Mouse (Mus musculus): ENCODE data around the gene Mast3.

Mast3 gene

DNA sequence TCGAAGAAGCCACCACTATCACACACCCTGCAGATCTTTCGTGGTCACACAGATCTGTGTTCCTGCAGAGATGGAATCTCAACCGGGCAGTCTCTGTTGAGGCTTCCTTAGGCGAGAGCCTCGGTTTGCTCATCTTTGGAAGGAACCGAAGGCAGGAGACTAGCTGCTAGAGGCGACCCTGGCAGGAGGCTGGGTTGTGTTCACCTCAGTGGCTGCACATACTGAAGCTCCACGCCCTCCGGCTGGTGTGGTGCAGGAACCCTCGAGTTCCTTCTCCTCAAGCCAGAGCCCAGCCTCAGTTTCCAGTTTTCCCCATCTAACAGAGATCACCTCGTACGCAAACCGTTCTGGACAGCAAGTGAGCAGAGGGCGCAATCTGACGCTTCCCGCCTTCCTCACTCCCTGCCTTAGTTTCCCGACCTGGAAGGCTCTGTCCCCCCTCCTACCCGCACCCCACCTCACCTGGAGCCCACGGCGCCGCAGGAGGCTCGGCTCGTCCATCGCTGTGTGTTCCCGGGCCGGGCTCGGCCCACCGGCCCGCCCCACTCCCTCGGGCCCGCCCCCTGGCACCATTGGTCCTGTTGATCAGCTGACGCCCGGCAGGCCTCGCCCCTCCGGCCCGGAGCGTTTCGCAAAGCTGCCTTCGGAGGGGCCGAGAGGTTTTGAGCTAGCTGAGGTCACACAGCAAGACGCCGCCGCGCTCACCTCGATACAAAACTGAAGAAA is at the start of gene Mast3:
Gene Mast3, minus strand, starts transcription at position 574 of the 726 bp plus-strand sequence.
- DNase-seq (ENCODE audit: low read depth, low spot score) = peak; percentile 75

DNA sequence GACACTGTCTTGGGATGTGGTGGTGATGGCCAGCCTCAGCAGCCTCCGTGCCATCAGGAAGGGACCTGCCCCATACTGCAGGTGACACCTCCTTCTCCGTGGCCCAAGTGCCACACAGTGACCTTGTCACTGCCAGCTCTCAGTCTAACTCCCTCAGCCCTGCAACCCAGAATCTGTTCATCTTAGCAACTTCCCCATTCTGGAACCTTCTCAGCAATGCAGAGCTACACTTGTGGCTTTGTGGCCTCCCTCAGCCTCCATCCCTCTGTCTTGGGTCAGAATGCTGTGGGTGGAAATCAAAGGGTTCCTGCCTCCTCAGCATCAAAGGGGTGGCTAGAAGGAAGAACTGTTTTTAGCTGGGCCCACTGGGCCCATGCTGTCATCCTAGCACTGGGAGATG is 49.0 kb upstream of the Mast3 start:
- no peak for DNase-seq (ENCODE audit: low read depth, low spot score)

DNA sequence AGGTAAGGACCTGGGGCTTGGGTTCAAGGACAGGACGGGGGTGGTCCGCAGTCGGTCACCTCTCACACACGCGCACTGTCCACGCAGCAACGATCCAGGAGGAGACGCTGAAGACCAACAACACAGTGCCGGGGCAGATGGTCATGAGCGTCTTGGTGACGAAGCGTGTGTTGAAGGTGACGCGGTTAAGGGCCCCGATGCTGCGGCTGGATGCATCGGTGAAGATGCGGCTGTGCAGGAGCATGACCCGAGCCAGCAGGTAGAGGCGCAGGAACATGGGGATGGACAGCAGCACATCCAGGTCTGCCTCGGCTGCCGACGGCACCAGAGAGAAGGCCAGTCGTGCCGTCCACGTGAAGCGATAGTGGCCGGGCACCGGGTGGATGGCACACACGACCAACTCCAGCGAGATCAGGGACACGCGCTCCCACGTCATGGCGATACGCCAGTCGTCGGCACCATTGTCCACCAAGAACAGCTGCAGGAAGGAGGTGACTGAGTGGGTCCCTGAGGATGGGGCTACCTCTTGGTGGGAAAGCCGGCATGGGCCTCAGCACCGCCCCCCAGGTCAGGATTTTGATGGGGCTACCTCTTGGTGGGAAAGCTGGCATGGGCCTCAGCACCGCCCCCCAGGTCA is 47.9 kb upstream of the Mast3 start:
- DNase-seq (ENCODE audit: low read depth, low spot score) = no peak

DNA sequence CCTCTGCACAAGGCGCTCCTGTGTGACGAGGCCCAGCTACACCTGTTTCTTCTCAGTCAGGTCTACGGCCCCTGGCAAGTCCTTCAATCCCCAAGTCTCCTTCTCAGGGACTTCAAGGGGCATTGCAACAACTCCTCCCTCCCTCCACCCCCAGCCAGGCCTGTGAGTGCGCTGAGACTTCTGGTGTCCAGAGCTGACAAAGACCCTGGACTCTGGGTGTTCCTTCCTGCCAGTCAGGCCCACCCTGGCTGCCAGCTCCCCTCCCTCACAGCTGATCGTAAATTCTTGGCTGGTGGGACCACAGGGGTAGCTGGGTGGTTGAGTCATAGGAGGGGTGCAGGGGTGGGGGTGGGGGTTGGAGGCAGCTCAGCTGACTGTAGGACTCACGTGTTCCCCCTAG is 47.0 kb upstream of the Mast3 start:
- no peak for DNase-seq (ENCODE audit: low read depth, low spot score)

DNA sequence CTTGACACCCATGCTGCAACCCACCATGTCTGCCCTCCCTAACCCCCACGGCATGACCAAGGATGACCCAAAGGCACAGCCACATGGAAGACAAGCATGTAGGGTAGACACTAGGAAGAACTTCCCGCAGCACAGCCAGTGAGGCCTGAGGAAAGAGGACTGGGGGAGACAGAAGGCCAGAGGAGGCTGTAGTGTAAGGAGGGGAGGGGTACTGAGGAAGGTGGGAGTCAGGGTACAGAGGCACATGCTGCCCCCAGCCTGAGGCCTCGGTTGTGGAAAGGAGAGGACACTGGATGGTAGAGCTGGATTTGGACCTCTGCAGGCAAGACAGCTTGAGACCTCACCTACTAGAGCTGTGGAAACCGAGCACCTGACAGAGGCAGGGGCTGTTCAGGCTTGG is 46.1 kb upstream of the Mast3 start:
- no peak for DNase-seq (ENCODE audit: low read depth, low spot score)

DNA sequence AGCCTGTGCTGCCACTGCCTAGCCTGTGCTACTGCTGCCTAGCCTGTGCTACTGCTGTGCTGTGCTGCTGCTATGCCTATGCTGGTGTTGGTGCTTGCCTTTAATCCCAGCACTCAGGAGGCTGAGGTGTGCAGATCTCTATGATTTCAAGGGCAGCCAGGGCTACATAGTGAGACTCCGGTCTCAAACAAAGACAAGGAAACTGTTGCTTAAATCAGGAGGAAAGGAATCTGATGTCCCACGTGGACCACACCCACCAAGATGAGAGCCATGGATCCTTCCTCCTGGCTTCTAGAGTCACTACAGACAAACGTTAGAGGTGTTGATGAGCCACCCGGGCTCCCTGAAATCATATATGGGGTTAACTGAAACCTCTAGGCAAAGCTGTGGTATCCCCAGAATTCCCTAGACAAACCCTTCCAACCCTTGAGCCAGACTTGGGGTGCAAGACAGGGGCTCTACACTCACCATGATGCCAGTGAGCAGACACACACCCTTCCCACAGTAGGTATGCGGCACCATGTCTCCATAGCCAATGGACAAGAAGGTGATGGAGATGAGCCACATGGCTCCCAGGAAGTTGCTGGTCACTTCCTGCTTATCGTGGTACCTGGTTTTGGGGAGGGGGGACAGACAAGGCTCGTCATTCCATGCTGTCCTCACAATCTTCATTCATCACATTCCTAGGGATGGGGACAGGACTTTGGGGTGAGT is 45.4 kb upstream of the Mast3 start:
- DNase-seq (ENCODE audit: low read depth, low spot score) = no peak

DNA sequence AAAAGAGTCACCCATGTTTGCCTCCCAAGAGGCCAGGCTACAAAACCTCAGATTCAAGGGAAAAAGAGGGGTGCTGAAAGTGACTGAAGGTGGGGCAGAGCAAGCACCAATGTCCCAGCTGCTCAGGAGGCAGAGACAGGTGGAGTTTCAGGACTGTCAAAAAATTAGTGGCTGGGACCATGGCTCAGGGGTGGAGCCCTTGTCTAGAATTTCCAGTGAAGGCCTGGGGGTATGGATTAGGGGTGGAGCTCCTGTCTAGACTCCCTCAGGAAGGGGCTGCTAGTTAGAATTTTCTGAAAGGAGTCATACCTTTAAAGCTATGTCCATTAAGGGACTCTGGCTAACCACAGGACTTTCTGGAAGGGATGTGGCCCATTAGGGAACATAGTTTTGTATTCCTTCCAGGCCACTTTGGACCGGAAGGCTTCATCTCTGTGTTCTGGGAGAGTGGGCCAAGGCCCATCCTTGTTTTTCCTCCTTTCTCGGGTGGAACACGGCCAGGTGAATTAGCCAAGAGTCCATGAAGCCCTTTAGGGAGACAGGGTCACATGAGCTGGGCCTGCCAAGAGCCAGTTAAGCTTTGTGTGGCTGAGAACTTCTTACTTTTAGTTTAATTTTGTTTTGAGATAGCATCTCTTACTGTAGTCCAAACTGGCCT is 44.6 kb upstream of the Mast3 start:
- no peak for DNase-seq (ENCODE audit: low read depth, low spot score)

DNA sequence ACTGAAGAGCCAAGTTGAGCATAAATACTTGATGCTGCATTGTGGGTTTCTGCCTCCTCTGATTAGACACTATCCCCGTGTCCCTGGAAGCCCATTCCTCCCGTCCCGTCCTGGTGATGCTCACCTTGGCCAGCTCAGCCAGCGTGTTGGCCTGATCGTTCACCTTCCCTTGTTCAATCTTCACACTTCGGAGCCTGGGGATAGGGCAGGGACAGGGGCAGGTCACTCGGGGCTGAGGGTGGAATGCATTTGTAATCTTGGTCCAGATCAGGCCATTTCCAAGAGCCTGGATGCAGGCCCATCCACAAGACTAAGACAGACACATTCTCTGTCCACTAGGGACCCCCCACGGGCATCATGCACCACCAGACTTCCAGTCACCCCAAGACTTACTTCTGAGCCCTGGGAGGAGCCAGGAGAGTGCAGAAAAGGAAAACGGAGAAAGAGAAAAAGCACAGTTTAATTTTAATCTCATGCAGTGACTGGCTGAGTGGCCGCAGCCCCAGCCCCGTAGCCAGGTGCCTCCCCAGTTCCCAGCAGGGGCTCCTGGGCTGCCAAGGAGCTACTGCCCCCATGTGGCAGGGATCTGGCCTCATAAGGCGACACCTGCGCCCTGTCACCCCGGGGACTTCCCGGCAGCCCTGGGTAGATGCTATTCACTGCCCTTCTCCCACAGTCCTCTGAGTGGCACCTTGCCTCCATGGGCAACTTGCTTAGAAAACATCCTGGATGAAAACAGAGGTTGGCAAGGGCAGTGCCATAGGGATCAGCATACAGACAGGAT is 41.7 kb upstream of the Mast3 start:
- DNase-seq (ENCODE audit: low read depth, low spot score) = no peak

DNA sequence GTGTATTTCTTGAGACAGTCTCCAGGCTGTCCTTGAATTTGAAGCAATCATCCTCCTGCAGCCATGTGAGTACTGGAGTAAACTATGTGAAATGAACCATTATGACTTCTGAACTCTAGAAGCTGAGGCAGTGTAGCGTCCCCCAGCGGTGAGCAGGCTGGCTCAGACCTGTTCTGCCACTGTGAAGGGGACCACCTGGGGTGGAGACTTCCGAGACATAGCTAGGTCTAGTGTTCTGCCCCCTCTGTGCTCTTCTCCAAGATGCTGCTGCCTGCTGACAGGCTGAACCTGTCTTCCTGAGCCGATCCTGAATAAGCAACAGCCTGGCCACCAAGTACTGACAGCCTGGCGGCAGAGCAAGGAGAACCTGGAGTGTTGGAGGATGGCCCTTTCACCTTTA is 40.3 kb upstream of the Mast3 start:
- no peak for DNase-seq (ENCODE audit: low read depth, low spot score)

DNA sequence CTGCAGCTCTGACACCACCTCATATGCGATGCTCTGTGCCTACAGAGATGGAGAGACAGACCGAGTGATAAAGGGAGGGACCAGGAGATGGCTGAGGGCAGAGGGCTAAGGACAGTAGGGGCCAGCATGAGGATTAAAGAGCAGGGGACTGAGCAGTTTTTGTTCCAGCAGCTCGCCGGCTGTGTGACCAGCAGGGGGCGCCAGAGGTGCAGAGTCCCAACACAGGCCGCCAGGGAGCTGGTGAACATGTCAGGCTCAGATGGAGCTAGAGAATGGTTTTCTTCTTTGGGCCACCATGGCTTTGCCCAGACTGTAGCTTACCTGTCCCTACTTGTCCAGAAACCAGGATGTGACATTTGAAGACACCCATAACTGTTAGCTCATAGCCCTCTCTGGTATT is 39.7 kb upstream of the Mast3 start:
- no peak for DNase-seq (ENCODE audit: low read depth, low spot score)

DNA sequence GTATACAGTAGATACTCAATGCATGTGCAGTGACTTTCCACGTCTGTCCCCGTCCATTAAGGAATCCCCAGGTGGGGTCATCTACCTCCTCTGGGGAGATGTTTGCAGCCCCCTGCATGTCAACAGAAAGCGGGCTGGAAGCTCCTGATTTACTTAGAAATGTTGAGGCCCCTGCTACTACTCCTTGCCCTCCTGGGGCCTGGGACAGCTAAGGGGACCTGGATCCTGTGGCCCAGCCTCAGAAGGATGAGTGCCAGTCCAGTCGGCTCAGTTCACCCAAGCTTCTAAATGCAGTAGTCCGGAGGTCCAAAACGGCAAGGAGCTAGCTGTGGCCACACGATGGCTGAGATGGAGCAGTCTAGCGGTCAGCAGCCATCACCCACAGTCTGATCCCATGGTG is 39.1 kb upstream of the Mast3 start:
- no peak for DNase-seq (ENCODE audit: low read depth, low spot score)

DNA sequence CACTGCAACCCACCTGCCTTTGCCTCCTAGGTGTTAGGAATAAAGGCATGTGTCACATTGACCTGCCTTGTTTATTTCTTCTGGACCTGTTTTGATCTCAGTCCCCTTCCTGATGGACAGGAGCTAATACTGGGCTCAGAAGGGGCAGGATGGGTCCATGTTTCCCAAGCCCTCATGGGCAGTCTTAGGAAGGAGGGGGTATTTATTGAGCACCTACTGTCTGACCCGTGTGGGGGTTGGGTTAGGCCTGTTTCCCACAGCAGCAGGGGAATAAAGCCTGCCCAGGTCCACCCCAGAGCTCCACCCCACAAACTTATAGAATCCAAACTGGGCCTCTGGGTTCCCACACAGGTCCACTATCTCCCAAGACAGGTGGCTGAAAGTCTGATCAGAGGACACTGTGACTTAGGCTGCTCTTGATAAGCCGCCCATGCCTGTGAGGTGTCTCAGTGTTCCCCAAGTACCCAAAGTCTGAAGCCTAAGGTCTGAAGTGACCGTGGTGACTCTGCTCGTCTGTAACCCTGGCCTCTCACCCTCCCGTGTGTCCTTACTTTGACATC is 38.4 kb upstream of the Mast3 start:
- no peak for DNase-seq (ENCODE audit: low read depth, low spot score)

DNA sequence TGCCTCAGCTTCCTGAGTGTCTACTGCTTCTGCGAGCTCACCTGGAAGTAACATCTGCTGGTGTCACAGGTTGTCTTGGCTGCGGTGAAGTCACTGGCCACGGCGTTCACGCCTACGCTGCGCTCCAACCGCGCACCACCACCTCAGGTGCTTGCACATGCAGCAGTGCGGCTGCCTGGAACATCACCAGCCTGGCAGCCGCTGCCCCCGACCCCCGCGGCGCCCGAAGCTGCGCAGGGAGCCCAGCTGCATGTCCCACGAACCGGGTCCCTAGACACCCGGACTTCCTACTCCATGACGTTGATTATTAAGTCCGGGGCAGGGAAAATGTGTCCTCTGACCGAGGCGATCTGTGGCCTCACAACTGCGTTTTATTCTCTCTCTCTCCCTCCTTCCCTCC is 37.6 kb upstream of the Mast3 start:
- no peak for DNase-seq (ENCODE audit: low read depth, low spot score)

DNA sequence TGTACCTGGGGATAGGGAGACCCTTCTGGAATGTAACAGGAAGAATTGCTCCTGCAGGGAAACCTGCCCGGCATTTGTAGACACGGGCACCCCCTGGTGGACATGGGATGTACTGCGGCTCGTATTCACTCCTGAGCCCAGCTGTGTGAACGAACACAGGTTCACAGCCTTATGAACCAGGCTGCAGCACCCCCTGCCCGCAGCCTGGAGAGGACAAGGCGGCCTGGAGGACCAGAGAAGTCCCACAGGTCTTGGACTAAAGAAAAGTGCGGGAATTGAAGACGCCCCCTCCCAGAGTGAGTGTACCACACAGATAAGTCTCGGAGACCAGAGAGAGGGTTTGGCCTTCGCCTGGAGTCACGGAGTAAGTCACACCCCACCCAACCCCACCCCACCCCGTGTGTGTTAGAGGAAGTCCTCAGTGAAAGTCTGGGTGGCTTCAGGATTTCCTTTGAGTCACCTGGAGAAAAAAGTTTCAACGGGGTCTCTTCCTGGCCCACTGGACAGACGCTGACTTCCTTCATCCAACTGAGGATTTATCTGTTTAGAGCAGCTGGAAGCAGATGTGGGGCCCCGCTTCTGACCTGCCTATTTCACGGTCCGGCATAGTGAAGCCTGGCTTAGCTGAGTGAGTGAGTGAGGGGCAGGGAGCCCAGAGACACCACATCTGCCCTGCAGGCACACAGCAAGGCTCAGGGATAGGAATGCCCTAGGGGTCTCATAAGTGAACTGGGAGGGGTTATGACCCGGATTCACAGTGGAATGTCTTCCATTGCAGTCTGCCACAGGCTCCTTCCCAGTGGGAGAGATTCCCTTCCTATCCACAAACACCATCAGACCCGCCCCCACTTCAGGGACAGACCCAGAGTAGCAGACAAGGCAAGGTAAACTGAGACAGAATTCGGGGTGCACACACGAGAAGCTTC is 36.6 kb upstream of the Mast3 start:
- DNase-seq (ENCODE audit: low read depth, low spot score) = peak; percentile 89

DNA sequence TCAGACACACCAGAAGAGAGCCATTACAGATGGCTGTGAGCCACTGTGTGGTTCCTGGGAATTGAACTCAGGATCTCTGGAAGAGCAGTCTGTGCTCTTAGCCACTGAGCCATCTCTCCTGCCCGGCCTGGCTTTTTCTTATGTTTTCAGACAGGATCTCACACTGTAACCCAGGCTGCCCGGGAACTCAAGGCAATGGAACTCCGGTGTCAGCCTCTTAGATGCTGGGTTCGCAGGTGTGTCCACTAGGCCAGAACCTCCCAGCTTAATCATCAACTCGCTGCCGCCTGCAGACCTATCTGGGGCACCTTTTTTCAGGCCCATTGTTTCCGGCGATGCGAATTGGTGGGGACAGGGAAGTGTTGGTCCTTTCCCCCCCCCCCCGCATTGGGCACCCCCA is 35.7 kb upstream of the Mast3 start:
- DNase-seq (ENCODE audit: low read depth, low spot score) = no peak

DNA sequence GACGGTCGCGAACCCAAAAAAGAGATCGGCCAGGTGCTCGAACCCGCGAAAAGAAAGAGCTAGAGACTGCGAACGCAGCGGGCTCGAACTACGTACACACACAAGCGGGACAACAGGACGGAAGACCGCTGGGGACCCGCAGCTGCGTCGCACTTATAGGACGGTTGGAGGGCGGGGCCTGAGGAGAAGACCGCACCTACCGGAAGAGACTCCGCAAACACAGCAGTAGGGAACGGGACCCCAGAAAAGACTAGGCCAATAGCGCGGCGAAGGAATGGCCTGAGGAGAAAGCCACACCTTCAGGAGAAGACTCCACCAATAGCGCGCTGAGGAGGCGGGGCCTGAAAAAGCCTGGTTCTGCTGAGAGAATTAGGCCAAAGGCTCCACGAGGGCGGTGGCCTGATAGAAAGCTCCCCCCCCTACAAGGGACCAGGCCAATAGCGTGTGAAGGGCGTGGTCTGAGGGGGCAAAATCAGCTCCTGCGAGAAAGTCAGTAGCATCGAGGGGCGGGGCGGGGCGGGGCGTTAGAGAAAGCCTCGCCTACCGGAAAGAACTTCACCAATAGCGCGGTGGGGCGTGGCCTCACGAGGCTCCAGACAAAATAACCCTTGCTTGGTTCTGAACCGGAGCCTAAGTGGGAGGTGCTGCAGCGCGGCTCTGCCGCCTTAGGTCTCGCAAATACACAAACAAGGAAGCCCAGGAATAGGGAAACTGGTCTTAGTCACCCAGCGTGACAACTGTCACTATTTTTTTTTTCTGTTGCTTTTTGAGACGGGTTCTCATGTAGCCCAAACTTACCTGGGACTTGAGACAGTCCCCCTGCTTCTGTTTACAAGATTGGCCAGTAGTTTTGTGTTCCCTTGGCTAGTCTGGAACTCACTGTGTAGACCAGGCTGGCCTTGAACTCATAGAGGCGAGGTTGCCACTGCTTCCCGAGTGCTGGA is 34.8 kb upstream of the Mast3 start, which contains the start of gene Arrdc2:
Gene Arrdc2, minus strand, starts transcription at position 313 of the 944 bp plus-strand sequence.
- peak; percentile 100 for DNase-seq (ENCODE audit: low read depth, low spot score)

DNA sequence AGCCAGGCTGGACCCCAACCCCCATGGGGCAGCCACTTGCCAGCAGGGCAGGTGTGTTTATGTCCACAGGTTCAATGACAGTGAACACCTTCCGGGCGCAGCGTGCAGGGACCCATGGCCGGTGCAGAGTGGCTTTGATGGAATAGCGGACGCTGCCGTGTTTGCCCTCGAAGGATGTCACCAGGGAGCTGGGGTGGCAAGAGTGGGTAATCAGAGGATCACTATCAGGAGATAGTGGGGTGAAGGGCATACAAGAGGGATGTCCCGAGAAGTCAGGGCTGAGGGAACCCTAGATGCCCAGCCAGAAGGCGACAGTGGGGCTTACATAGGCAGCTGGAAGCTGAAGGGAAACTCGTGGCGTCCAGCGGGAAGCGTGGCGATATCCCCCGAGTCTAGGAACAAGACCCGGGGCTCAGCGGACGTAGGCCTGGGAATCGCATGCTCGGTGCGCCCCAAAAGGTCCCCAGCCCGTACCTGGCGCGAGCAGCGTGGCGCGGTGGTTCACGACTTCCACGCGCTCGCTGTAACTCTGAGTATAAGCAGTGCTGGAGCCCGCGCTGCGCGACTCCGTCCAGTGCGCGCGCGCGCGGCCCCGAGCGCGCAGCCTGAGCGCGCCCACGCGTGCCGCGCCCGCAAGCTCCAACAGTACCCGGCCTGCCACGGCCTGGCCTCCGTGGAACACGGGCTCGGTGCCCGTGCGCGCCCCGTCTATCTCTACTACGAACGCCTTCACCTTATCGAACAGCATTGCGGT is 34.0 kb upstream of the Mast3 start:
- DNase-seq (ENCODE audit: low read depth, low spot score) = no peak

DNA sequence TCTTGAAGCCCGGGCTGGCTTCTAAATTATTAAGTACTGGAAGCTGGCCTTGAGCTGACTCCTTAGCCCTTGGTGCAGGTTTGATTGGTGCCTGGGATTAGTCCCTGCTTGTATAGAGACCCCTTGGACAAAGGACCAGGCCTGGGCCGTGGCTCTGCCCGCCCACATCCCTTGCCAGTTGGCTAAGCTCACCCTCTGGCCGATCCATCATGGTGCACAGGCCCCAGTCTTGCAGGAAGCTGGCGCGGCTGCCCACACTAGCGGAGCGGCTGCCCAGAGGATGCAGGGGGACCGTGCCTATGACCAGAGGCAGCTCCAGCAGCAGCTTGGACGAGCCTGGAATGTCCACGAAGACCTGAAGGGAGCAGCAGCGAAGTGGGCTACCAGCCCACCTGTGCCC is 31.8 kb upstream of the Mast3 start:
- DNase-seq (ENCODE audit: low read depth, low spot score) = no peak
